Mouse (Mus musculus) frontal cortex, adult 2 months (tissue): ENCODE data around the gene Ptprk. TPM values are rescaled to one million over a fixed set of nuclear protein-coding genes. Genes with fewer than 3 reads are reported as not detected.

ENCODE experiments used
- DNase-seq, 2 experiments: peaks; one replicate each; pipeline ENCODE4 v3.0.0; 2022; ENCODE audit warnings: low spot score in 1 of 2; ENCODE audit errors: extremely low spot score in 1 of 2
- polyA plus RNA-seq: library from polyadenylated mRNA; depleted of rRNA; stranded (reverse); fragments of >200 nt; gene quantifications from 2 replicates; pipeline ENCODE4 v1.2.3, GENCODE M21; 2012

The Ptprk gene
- polyA plus RNA-seq, 1 experiment, result 52.1 TPM

DNA sequence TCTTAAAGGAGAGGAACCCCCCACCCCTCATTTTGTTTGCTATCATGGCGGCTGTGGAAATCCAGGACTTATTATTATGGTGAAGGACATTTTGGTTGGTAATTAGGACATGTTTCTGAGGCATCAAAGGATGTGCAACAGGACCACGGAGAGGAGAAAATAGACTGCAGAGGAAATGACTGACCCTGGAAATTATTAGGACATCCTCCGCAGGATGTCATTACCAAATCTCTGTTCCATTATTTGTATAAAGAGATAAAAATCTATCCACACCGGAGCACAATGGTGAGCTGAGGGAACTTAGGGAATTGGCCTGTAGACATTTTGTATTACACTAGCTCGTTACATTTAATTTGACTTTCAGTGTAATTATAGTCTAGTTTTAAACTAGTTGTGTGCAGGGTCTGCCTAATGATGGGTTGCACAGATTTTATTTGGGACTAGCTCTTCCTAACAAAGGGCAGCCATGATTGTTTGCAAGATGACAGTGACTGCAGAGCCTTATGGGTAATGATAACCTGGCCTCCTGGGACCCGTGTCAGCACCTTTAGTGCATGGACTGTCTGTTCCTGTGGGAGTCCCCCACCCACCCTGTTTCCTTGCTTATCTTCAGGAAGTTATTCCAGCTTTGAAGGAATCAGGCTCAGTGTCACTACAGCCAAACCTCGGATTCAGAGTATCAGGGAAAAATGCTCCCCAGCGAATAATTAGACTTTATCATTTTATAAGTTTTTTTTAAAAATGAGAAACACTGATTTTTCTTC, 38.4 kb downstream of the Ptprk start:
- DNase-seq, result no peak

DNA sequence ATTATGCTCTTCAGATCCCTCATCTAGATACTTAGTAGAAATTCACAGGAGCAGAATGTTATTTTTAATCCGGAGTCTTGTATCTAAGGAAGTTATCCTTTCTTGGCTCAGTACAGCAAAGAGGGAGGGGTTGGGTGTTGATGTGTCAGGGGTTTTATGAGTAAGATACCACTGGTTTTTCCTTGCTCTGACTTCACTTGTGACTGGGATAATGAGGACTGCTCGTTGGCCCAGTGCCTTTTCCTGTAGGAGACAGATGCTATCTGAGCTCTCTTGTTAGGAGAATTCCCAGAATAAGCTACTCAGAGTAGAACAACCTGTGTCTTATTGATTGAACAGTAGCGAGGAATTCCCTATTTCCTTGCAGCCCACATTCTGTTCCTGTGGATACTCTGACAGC, 39.3 kb downstream of the Ptprk start:
- peak; percentile 44 to 74 for DNase-seq

DNA sequence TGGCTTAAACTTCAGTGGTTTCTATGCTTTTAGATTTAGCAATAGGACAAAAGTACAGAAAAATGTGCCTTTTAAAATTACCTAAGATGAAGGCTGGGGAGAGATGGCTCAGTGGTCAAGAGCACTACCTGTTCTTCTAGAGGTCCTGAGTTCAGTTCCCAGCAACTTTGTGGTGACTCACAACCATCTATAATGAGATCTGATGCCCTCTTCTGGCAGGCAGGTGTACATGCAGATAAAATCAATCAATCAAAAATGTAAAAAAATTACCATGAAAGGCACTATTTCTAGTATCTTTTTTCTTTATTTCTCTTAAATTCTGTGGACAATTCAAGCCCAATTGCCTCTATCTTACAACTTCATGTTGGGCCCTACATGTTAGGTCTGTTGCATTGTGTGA, 42.4 kb downstream of the Ptprk start:
- DNase-seq, result no peak

DNA sequence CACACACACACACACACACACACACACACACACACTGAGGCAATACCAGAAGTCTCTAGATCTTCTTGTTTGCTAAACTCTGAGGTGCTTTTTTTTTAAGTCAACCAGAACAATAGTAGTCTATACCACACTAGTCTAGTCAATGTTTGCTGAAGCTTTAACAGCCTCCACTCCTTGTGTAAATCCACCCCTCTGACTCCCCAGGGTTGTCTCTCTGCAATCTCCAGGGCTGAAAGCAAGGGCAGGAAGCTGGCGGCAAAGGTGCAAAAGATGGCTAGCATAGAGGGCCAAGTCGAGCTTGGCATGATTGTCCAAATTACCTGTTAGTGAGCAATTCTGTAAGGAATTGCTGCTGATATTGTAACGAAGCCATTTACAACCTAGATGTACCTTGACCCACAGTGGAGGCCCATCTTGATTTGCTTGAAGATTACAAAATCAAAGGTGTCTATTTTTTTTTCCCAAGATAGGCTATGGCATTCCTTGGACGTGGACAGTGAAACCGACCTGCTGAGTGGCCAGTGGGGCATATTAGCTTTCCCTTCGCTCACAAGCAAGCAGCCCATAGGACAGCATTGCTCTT, 44.3 kb downstream of the Ptprk start:
- no peak for DNase-seq

DNA sequence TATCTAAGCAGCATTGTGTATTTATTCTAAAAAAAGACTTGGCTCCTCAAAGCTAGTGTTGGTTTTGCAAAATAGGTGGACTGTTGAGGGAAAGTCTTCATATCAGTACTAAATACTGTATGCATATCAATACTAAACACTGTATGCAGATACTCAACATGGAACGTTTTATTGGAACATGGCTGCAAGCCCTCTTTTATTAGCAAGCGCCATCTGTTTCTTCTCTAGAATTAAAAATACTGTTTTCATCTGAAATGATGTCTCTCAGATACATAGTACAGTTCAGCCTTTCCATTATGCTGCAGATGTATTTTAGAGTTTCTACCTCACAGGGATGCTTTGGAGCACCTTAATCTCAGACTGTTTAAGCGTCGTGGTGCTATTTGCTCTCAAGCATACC, 49.3 kb downstream of the Ptprk start:
- no peak for DNase-seq

DNA sequence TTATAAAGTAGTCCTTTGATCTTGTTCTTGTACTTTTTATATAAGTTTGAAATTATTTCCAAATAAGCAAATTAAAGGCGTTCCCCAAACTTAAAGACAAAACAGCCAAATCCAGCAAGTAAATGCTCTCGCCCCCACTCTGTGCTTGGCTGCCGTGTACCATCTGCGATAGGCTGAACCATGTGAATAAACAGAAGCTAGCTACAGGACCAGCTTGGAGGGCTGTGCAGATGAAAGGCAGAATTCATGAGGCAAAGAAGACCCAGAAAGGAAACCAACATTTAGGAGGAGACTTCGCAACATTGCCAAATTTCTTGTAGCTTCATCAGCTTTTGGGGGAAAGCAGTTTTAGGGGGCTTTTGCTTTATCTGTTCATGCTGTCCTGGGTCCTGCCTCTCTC, 53.4 kb downstream of the Ptprk start:
- peak; percentile 17 to 63 for DNase-seq

DNA sequence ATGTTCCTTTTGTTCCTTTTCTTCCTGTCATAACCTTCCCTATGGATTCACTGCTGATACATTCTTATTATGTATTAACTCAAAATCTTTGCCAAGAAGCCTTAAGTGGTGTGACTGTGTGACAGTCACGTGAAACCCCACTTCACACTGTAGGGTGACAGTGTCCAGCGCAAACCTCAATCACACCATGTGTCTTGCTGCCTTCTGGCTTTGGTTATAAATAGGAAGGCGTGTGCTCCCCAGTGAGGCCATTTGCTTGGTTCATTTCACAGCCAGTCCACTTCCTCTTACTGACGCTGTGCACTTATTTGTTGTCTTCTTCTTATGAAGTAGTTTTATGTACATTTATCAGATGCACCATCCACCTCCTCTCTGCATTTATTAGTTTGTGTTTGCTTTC, 53.8 kb downstream of the Ptprk start:
- DNase-seq, result no peak

DNA sequence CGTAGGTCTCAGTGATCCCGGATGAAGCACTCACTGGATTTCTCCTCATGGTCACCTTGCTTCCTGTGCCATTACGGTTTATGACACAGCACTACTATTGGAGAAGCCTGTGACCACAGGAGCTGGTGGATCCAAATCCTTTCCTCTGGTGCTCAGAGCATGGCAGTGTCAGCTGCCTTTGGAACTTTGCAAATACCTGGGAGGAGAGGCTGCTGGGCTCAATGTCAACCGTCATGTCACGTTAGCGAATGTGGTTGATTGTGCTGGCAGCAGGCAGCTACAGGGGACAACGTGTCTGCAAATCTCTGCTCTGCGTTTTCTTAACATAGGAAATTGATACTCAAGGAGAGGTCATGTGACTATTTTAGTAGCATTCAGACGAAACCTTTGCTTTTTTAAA, 55.8 kb downstream of the Ptprk start:
- DNase-seq, result no peak

DNA sequence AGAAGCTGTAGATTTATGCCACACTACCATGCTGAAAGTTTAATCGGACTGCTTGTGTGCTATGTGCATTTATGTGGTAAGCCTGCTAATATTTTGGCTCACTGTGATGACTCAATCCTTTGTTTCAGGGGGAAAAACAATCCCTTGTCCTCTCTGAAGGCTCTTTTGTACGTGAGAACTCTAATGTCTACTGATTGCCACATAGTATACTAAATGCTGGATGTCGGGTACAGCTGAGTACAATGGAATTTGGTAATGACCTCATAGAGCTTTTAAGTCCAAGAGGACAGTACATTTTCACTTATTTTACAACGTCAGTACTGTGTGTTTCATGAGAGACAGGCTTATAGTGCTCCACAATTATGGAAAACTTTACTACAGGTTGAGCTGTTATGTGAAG, 59.1 kb downstream of the Ptprk start:
- DNase-seq, result no peak

DNA sequence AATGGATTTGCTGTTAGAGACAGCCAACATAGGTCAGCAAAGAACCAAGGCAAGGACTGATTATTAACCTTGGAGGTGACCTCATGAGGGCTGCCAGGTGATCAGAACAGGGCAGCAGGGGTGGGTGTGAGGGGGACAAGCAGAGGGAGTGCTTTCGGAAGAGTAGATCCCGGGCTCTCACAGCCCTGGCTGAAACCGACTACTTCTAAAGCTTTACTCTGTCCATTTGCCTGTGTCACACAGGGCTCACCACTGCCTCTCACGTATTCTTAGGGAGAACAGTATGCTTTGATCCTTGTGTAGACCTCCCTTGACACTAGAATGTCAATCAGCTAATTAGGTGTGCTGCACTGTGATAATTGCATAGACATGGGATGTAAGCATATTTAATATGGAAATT, 63.8 kb downstream of the Ptprk start:
- no peak for DNase-seq

DNA sequence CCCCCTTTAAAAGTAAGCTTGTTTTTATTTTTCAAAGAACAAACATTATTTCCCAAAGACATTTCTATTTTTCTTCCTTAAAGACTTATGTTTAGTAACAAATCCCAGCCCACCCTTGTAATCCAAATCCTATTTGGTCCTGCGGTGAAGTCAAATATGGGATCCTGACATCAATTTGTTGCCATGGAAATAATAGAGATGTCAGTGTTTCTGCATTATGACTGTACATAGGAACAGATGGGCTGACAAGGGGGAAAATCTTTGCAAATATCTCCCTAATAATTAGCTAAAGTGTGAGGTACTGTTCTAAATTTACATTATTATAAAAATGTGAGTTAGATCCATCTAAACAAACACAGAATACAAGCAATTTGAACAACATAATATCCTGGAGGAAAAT, 69.8 kb downstream of the Ptprk start:
- no peak for DNase-seq

DNA sequence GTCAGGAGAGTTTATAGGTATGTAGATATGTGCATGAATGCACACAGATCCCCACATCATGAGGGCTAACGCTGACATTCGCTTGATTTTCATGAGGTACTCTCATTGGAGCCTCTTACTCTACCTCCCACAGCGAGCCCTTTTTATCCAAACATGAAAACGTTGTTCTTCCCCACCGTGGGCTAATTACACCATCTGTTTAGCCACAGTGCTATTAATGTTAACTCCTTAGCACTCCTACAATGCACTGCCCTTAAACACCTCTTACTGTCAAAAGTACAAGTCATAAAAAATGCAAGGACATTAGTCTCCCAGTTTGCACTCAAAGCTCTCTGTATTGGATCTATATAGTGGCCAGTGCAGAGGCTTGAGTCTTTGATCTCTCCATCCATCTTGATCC, 70.7 kb downstream of the Ptprk start:
- DNase-seq, result no peak

DNA sequence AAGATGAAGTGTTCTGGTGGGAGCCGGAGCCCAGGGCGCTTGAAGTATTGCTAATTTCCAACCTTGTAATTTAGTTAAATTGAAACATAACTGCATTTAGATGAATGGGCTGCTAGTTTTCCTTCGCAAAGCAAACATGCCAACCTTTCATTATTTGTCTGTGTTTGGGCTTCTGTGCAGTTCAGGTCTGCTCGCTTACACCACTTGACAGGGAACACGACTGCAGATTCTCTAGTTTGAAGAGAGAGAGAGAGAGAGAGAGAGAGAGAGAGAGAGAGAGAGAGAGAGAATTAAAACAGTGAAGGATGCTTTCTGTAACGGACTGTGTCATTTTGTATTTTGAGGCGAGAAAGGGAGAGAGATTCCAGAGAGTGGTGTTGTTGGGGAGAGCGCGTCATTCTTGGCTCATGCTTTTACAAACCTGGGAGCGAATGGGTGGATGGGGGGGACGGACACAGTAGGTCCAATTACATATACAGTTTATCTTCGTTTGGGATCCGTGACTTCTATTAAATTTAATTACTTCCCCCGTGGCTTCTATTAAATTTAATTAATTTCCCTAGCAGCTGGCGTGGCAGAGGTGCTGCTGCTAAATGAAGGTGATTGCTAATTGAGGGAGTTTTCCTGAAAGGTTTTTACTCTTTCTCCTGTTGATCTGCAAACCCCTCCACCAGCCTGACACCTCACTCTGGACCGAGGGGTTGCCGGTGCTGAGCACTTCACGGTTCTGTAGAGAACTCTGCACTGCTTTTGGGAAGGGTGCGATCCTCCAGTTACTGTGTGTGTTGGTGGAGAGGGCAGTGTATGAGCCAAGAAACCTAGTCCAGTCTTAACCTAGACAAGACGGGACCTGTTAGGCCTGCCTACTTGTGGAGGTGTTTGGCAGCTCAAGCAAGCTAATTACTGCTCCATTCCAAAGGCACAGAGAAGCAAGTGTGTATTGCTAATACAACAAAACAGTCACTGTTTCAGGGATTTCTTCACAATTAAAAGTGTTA, 81.4 kb downstream of the Ptprk start:
- DNase-seq, result no peak

DNA sequence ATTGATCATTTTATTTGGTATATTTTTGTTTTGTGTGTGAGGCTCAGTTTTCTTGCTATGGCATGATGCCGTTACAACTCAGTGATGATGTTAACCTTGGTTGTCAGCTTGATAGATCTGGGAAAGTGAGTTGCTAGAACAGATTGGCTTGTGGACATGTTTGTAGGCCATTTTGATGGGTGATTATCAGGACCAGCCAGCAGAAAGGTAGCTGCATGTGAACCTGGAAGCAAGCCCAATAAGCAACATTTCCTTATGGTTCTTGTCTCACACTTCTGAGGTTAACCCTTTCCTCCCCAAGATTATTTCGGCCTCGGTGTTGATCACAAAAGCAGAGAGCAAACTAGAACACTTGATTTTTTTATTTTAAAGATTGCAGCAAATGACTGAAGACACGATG, 85.1 kb downstream of the Ptprk start:
- no peak for DNase-seq

DNA sequence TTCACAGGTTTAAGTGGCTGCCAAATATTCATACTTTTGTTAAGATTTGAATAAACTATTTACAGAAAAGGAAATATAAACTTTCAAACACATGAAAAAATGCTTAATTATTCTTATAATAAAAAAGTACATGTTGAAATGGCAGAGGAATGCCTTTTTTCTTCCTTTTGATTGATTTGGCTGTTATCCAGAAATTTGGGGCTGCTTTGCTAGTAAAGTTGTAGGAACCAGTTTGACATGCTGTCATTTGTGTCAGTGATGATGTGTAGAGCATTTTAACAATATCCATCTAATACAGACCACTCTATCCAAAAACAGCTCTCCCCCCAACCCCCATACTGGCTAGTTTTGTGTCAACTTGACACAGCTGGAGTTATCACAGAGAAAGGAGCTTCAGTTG, 86.7 kb downstream of the Ptprk start:
- DNase-seq, result no peak

DNA sequence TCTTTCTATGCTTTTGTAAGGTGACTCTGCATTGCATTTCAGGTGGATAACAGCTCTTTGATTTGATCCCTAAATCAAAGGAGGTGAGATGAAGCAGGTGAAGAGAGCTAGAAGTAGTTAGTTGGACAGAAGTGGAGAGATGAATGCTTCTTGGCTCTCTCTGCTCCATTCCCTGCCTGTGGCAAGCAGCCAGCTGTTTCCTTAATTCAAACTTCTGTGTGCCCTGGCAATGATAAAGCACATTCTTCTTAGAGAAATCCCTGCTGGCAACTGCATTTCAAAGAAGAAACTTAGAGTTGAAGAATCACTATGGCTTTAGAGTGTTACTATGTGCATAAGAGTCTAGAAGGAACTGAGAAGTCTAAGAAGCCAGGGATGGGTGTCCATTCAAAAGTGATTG, 89.6 kb downstream of the Ptprk start:
- peak in 1 of 2 experiments; percentile 25 for DNase-seq

DNA sequence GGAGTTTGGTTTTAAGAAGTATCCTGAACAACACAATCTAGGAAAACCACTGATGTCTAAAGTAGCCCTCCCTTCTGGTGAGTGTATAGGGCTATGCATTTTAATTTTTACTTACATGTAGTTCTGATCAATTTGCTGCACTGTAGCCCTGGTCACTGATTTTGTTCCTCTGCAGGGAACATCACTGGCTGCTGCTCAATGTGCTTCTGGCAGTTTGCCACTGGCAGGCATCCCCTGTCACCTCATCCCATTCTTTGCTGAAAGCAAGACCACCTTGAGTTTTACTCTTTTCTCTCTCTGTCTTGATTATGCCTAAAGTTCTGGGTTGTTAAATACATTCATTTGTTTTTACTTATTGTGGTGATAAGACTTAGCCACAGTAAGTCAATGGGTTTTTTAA, 90.1 kb downstream of the Ptprk start:
- DNase-seq, result no peak

DNA sequence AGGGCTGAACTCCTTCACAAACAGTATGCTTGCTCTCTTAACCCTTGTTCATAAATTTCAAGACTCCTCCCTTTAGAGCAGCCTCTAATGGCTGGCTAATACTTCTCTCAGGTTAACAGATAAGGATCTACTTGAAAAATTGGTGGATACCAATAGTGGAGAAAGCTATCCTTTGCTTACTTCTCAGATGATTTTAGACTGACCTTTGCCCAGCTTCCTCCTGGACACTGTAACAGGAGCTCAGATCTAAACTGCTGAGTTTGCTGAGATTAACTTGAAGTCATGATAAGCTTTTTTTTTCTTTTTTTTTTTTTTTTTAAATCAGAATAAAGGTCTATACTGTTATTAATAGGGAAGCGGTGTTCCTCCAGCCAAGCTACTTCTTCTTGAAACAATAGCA, 92.0 kb downstream of the Ptprk start:
- DNase-seq, result no peak

DNA sequence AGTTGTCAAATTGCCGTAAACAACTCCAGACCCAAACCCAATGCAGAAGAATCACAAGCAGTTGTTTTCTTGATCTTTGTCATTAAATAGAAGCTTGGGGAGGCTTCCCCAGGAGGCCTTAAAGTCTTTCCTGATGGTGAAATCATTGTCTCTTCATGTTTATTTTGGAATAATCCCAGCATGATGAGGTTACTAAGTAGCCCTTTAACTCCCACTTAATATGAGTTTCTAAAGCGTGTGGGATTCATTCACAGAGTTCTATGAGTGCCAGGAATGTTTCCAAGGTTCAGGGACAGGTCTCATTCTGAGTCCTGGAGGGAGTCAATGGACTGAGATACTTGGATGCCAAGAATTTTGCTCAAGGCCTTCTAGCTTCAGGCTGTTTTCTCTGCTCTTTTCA, 92.5 kb downstream of the Ptprk start:
- DNase-seq, result no peak

DNA sequence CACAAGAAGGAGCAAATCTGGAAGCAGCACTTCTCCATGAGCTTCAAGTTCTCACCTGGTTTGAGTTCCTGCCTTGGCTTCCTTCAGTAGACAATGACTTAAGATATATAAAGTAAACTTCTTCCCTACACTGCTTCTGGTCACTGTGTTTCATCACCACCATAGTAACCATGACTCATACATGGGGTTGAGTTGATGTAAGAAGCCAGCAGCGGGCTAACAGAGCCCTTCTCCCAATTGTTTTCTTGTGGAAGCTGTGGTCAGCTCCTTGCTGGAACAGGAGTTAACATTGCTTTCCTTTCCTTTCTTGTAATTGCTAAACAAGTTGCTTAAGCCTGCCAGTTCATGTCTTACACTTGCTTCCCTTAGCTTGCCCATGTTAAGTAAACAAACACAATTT, 96.6 kb downstream of the Ptprk start:
- DNase-seq, result no peak

DNA sequence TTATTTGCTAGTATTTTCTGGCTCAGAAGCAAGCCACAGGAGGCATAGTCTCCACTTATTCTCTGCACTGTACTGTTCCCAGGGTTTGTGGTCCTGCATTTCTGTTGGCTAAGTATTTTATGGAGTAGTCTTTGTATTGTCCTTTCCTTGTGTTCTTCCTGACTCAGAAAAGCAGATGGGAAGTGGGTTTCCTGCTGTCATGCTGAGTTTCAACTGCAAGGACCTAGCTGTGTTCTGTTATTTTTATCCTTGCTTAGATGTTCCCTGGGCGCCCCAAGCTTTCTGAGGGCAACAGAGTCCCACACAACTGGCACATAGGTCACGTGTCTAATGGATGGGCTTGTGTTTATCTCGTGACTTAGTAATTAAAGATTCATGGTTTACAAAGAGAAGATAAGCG, 104.3 kb downstream of the Ptprk start:
- peak; percentile 18 to 56 for DNase-seq
